ENCODE assay signal across 12 mouse cellular contexts in genomic region chr1:160533209-160533820, GRCm38 (mm10).
DNase-seq lines count a peak whose midpoint lies in the region; ATAC-seq lines count a peak whose summit lies in the region.
"Had no signal": no experiment of that assay in that cellular context is flagged by ENCODE, and none has a peak within 500 bp of the region (broad histone marks: within the 10 kb centered on the region; RNA-seq: fewer than 3 reads in every experiment).

No protein-coding gene starts in this region.

- no peaks in the 10 kb centered on the region for H3K9me3 ChIP-seq in hindbrain, embryonic 11.5 days (ENCODE audit: control insufficient read depth, low read length)
- no peaks in the 10 kb centered on the region for H3K9me3 ChIP-seq in hindbrain, embryonic 10.5 days
- no peaks in the 10 kb centered on the region for H3K9me3 ChIP-seq in forebrain, embryonic 14.5 days (replicated peaks; ENCODE audit: control insufficient read depth, low read length)
- no peaks in the 10 kb centered on the region for H3K9me3 ChIP-seq in hindbrain, embryonic 16.5 days (ENCODE audit: control insufficient read depth, low read length)
- H3K9me3 ChIP-seq in neural tube, embryonic 15.5 days (replicated peaks): no peaks in the 10 kb centered on the region
- H3K9me3 ChIP-seq: embryonic facial prominence, embryonic 15.5 days; intestine, embryonic 15.5 days; limb, embryonic 15.5 days had no signal

- intact Hi-C loops in left cerebral cortex, postnatal 4 days (cut with DNase I): no loop called here

- H3K4me3 ChIP-seq in hindbrain, embryonic 11.5 days (ENCODE audit: low read depth, low read length): no peak overlapping the region
- H3K4me3 ChIP-seq in hindbrain, embryonic 10.5 days: no peak overlapping the region
- no peak overlapping the region for H3K4me3 ChIP-seq in forebrain, embryonic 14.5 days (ENCODE audit: low read depth, low read length)
- H3K4me3 ChIP-seq in hindbrain, embryonic 16.5 days (ENCODE audit: low read length): no peak overlapping the region
- H3K4me3 ChIP-seq in neural tube, embryonic 15.5 days (replicated peaks): no peak overlapping the region
- H3K4me3 ChIP-seq: embryonic facial prominence, embryonic 15.5 days; intestine, embryonic 15.5 days; limb, embryonic 15.5 days had no signal

- no peaks in the 10 kb centered on the region for H3K27me3 ChIP-seq in hindbrain, embryonic 11.5 days (ENCODE audit: control insufficient read depth, insufficient read depth, low read length)
- H3K27me3 ChIP-seq in hindbrain, embryonic 10.5 days (ENCODE audit: insufficient read depth, poor library complexity, severe bottlenecking): no peaks in the 10 kb centered on the region
- H3K27me3 ChIP-seq in forebrain, embryonic 14.5 days (replicated peaks; ENCODE audit: control insufficient read depth, insufficient read depth, low read length): no peaks in the 10 kb centered on the region
- no peaks in the 10 kb centered on the region for H3K27me3 ChIP-seq in hindbrain, embryonic 16.5 days (replicated peaks; ENCODE audit: control insufficient read depth, insufficient read depth, low read length)
- no peaks in the 10 kb centered on the region for H3K27me3 ChIP-seq in neural tube, embryonic 15.5 days (replicated peaks)
- H3K27me3 ChIP-seq: embryonic facial prominence, embryonic 15.5 days; intestine, embryonic 15.5 days; limb, embryonic 15.5 days had no signal

- ATAC-seq in hindbrain, embryonic 11.5 days (ENCODE audit: low FRiP score): peak; percentile 55
- ATAC-seq in forebrain, embryonic 14.5 days: peak; percentile 55
- peak; percentile 49 for ATAC-seq in hindbrain, embryonic 16.5 days
- 0 out of 2 replicates have a peak, but pooled peaks have one; percentile 36 for ATAC-seq in neural tube, embryonic 15.5 days (ENCODE audit: low FRiP score)
- ATAC-seq: intestine, embryonic 15.5 days had no signal

- 57% methylated on average over 6 of the region's 6 CpGs for WGBS in hindbrain, embryonic 11.5 days
- WGBS in hindbrain, embryonic 10.5 days: 69% methylated on average over 6 of the region's 6 CpGs
- 19% methylated on average over 6 of the region's 6 CpGs for WGBS in forebrain, embryonic 14.5 days
- 57% methylated on average over 6 of the region's 6 CpGs for WGBS in hindbrain, embryonic 16.5 days
- WGBS in neural tube, embryonic 15.5 days: 52% methylated on average over 6 of the region's 6 CpGs

- no peak overlapping the region for H3K9ac ChIP-seq in hindbrain, embryonic 11.5 days (ENCODE audit: low read depth, low read length)
- H3K9ac ChIP-seq in forebrain, embryonic 14.5 days (ENCODE audit: low read length): no peak overlapping the region
- H3K9ac ChIP-seq in hindbrain, embryonic 16.5 days (ENCODE audit: low read depth, low read length): no peak overlapping the region
- no peak overlapping the region for H3K9ac ChIP-seq in neural tube, embryonic 15.5 days (replicated peaks)
- H3K9ac ChIP-seq: embryonic facial prominence, embryonic 15.5 days; intestine, embryonic 15.5 days; limb, embryonic 15.5 days; lung, embryonic 14.5 days had no signal

- H3K4me2 ChIP-seq in hindbrain, embryonic 11.5 days (replicated peaks; ENCODE audit: low read depth, low read length): no peak overlapping the region
- H3K4me2 ChIP-seq in forebrain, embryonic 14.5 days (ENCODE audit: low read length): peak overlapping the region; percentile 2; the same call in 1 of the 2 replicates
- H3K4me2 ChIP-seq in hindbrain, embryonic 16.5 days (ENCODE audit: low read length): no peak overlapping the region
- no peak overlapping the region for H3K4me2 ChIP-seq in neural tube, embryonic 15.5 days
- H3K4me2 ChIP-seq: embryonic facial prominence, embryonic 15.5 days; intestine, embryonic 15.5 days; limb, embryonic 15.5 days; lung, embryonic 14.5 days had no signal

- H3K27ac ChIP-seq in hindbrain, embryonic 11.5 days (ENCODE audit: low read depth, low read length): no peak overlapping the region
- H3K27ac ChIP-seq in hindbrain, embryonic 10.5 days: no peak overlapping the region
- H3K27ac ChIP-seq in forebrain, embryonic 14.5 days (ENCODE audit: low read depth, low read length): peak overlapping the region; percentile 77
- no peak overlapping the region; the same call in 1 of the 2 replicates for H3K27ac ChIP-seq in hindbrain, embryonic 16.5 days (ENCODE audit: low read depth, low read length)
- 0 out of 2 replicates have a peak overlapping the region, but pooled peaks have one; percentile 23 for H3K27ac ChIP-seq in neural tube, embryonic 15.5 days (replicated peaks)
- H3K27ac ChIP-seq: embryonic facial prominence, embryonic 15.5 days; intestine, embryonic 15.5 days; limb, embryonic 15.5 days had no signal

- H3K36me3 ChIP-seq in hindbrain, embryonic 11.5 days (ENCODE audit: control insufficient read depth, insufficient read depth, low read length): no peaks in the 10 kb centered on the region
- H3K36me3 ChIP-seq in hindbrain, embryonic 10.5 days: no peaks in the 10 kb centered on the region
- H3K36me3 ChIP-seq in forebrain, embryonic 14.5 days (ENCODE audit: control insufficient read depth, insufficient read depth, low read length): no peaks in the 10 kb centered on the region
- H3K36me3 ChIP-seq in hindbrain, embryonic 16.5 days (ENCODE audit: control insufficient read depth, insufficient read depth, low read length): no peaks in the 10 kb centered on the region
- H3K36me3 ChIP-seq in neural tube, embryonic 15.5 days: no peaks in the 10 kb centered on the region
- H3K36me3 ChIP-seq: embryonic facial prominence, embryonic 15.5 days; intestine, embryonic 15.5 days; limb, embryonic 15.5 days had no signal

- no peak for DNase-seq in hindbrain, embryonic 11.5 days (ENCODE audit: low spot score)
- no peak for DNase-seq in hindbrain, embryonic 10.5 days (ENCODE audit: low spot score)
- peak; percentile 62 for DNase-seq in forebrain, embryonic 14.5 days (ENCODE audit: low spot score)
- no peak for DNase-seq in kidney, postnatal 10 days
- DNase-seq in left cerebral cortex, postnatal 4 days: no peak
- DNase-seq: kidney, postnatal 14 days; lung, embryonic 14.5 days had no signal

- H3K4me1 ChIP-seq in hindbrain, embryonic 11.5 days (replicated peaks; ENCODE audit: control insufficient read depth, insufficient read depth, low read length): 0 out of 2 replicates have a peak, but pooled peaks cover 2% of the 10 kb centered on the region
- peaks cover 8% of the 10 kb centered on the region; the same call in 1 of the 2 replicates for H3K4me1 ChIP-seq in hindbrain, embryonic 10.5 days (replicated peaks)
- peaks cover 13% of the 10 kb centered on the region for H3K4me1 ChIP-seq in forebrain, embryonic 14.5 days (ENCODE audit: control insufficient read depth, insufficient read depth, low read length)
- H3K4me1 ChIP-seq in hindbrain, embryonic 16.5 days (ENCODE audit: control insufficient read depth, insufficient read depth, low read depth, low read length): peaks cover 7% of the 10 kb centered on the region
- peaks cover 7% of the 10 kb centered on the region for H3K4me1 ChIP-seq in neural tube, embryonic 15.5 days
- H3K4me1 ChIP-seq: embryonic facial prominence, embryonic 15.5 days; intestine, embryonic 15.5 days had no signal

Comparison
In these comparisons a context has a peak if more than half of its experiments do, and no peak if none do; other contexts are left out.
1. H3K27ac ChIP-seq: peak in forebrain, embryonic 14.5 days (single experiment) and neural tube, embryonic 15.5 days (single experiment); none in hindbrain, embryonic 11.5 days (single experiment), hindbrain, embryonic 10.5 days (single experiment) and hindbrain, embryonic 16.5 days (single experiment).
2. Peak in every context shown above with its lines, with median percentiles within 50 percentile points of each other: ATAC-seq.